Mouse (Mus musculus) heart, embryonic 12.5 days (tissue): ENCODE measurements around the gene Foxn4. TPM values are rescaled to one million over a fixed set of nuclear protein-coding genes. Genes with fewer than 3 reads are reported as not detected.

Source experiments
- ATAC-seq: fragments of 200-750 bp; cut with Nextera tagmentation; 2 replicates; pipeline ENCODE4 v1.8.0; 2017; ENCODE audit warnings: moderate TSS enrichment, moderate library complexity; ENCODE audit not compliant: insufficient number of reproducible peaks, low FRiP score
- H3K27ac ChIP-seq: fragments of 300-500 bp; sonication (generic); 2 replicates; pipeline ENCODE4 v1.5.1; 2016; ENCODE audit warnings: mild to moderate bottlenecking, moderate library complexity; ENCODE audit not compliant: poor library complexity, severe bottlenecking
- H3K27me3 ChIP-seq: fragments of 300-500 bp; sonication (generic); replicated peaks from 2 replicates; pipeline ENCODE4 v1.6.1; 2016; ENCODE audit warnings: mild to moderate bottlenecking, moderate library complexity
- H3K36me3 ChIP-seq: fragments of 300-500 bp; sonication (generic); 2 replicates; pipeline ENCODE4 v1.6.1; 2016; ENCODE audit warnings: mild to moderate bottlenecking, moderate library complexity
- H3K4me1 ChIP-seq: fragments of 300-500 bp; sonication (generic); replicated peaks from 2 replicates; pipeline ENCODE4 v1.6.1; 2016; ENCODE audit warnings: mild to moderate bottlenecking
- H3K4me2 ChIP-seq: fragments of 300-500 bp; sonication (generic); 2 replicates; pipeline ENCODE4 v1.6.1; 2016; ENCODE audit warnings: mild to moderate bottlenecking, moderate library complexity
- H3K4me3 ChIP-seq: fragments of 300-500 bp; sonication (generic); 2 replicates; pipeline ENCODE4 v1.5.1; 2016; ENCODE audit warnings: mild to moderate bottlenecking
- H3K9ac ChIP-seq: fragments of 300-500 bp; sonication (generic); 2 replicates; pipeline ENCODE4 v1.6.1; 2016; ENCODE audit warnings: mild to moderate bottlenecking, moderate library complexity
- H3K9me3 ChIP-seq: fragments of 300-500 bp; sonication (generic); replicated peaks from 2 replicates; pipeline ENCODE4 v1.6.1; 2016; ENCODE audit warnings: mild to moderate bottlenecking, moderate library complexity
- WGBS: fragments of 180-500 bp; shearing (Covaris S2); methylation state at CpG from one replicate; pipeline ENCODE4 v1.1.7; 2016; 5-methylcytosine and 5-hydroxymethylcytosine counted together
- polyA plus RNA-seq: library from polyadenylated mRNA; unstranded; fragments of >200 nt; fragmentation: Nextera tagmentation; extraction: Ambion mirVana; gene quantifications from 2 replicates; pipeline ENCODE4 v1.2.1, GENCODE M21; 2016

Gene Foxn4
- not detected in 2 replicates for polyA plus RNA-seq

DNA sequence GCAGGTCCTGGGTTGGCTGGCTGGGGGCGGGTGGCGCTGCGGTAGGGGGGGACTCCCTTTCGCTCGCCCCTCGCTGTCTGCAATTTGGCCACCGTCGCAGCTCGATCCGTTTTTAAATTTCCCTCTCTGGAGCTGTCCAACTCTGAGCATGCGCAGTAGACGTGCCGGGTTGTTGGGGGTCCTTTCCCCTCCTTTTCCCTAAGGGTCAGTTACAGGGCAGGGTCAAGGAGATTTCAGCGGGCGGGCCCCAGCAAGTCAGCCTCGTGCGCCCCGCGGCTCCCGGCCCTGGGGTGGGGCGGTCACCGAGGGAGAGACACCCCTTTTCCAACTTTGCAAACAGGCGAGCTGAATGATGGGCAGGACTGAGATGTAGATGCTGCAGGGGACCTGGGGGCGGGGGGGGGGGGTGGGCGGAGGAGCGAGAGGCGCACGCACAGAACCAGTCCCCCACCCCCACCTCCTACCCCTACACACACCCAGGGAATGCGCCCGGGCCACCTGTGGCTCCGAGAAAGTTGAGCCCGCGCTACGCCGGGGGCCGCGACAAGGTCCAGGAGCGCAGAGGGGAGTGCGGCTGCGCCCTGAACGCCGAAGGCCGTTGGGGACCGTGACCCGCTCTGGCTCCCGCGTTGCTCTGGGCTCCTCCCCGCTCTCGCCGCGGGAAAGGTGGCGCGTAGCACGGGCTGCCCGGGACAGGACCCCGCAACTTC lies at the start of gene Foxn4:
TSS of gene Foxn4 (minus strand) at position 115 of the 710 bp plus-strand sequence.
- WGBS = under 1% methylated on average over 51 of the region's 56 CpGs
- no peak for ATAC-seq
- peaks cover 97% of the 10 kb centered on the region for H3K27me3 ChIP-seq
- peak within 1 kb of the TSS; percentile 41 for H3K4me3 ChIP-seq
- H3K9ac ChIP-seq = 0 out of 2 replicates have a peak within 1 kb of the TSS, but pooled peaks have one; percentile 25
- H3K9me3 ChIP-seq = no peaks in the 10 kb centered on the region
- no peaks in the 10 kb centered on the region for H3K36me3 ChIP-seq
- peaks cover 12% of the 10 kb centered on the region for H3K4me1 ChIP-seq
- H3K27ac ChIP-seq = no peak within 1 kb of the TSS
- peak within 1 kb of the TSS; percentile 70 for H3K4me2 ChIP-seq

DNA sequence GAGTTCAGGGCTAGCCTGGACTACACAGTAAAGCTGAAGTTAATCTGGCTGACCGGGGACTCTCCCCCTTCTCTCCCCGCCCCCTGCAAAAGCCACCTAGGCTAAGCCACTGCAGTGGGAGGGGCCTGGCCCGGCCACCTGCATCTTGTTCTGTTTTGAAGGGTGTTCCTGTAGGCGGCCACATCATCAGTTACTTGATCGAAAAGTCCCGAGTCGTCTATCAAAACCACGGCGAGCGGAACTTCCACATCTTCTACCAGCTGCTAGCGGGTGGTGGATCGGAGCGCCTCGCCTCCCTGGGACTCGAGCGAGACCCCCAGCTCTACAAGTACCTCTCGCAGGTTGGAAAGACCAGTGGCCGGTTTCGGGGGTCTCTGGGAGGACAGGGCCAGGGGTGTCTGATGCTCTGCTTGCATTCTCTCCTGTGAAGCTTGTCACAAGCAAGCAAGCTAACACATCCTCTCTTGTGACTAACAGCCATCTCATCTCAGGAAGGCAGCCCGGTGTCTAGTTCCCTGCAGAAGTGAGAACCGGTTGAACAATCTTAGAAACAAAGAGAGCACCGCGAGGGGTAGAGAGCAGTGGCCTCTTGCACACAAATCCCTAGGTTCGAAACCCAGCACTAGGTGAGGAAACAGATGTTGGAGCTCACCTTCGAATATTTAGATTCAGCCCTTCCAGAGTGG lies 49.6 kb upstream of the Foxn4 start:
- Histone ChIP-seq H3K4me1 (peaks cover 5% of the 10 kb centered on the region; the same call in 1 of the 2 replicates), H3K9ac (no peak overlapping the region), H3K9me3 (no peaks in the 10 kb centered on the region), H3K27ac (no peak overlapping the region), H3K36me3 (no peaks in the 10 kb centered on the region), H3K4me3 (no peak overlapping the region), H3K4me2 (peak overlapping the region; percentile 46; the same call in 1 of the 2 replicates), H3K27me3 (peaks cover 28% of the 10 kb centered on the region)
- no peak for ATAC-seq
- WGBS = 52% methylated on average over 25 of the region's 25 CpGs

DNA sequence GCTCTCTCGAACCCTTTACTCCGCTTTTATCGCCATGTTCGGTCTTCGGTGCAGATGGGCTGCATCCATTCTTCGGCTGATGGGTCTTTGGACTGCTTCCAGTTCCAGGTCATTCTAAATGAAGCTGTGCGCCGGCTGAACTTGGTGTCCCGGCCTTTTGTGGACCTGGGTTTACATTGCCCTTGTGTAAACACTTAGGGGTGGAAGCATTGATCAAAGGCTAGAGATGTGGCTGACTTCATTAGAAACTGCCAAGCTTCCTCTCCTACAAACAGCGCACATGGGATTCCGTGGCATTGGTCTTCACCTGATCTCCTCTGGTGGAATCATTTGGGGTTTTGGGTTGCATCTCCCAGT lies 36.1 kb upstream of the Foxn4 start:
- Histone ChIP-seq H3K9me3 (no peaks in the 10 kb centered on the region), H3K4me1 (no peaks in the 10 kb centered on the region), H3K27me3 (peaks cover 8% of the 10 kb centered on the region), H3K4me3 (no peak overlapping the region), H3K27ac (no peak overlapping the region), H3K9ac (no peak overlapping the region), H3K4me2 (no peak overlapping the region), H3K36me3 (no peaks in the 10 kb centered on the region)
- WGBS = 61% methylated on average over 11 of the region's 11 CpGs
- no peak for ATAC-seq

- no peak overlapping the region for H3K4me3 ChIP-seq
- no peaks in the 10 kb centered on the region for H3K9me3 ChIP-seq
- no peaks in the 10 kb centered on the region for H3K36me3 ChIP-seq
- H3K27me3 ChIP-seq = peaks cover 11% of the 10 kb centered on the region
- no peak for ATAC-seq
- H3K27ac ChIP-seq = no peak overlapping the region
- no peaks in the 10 kb centered on the region for H3K4me1 ChIP-seq
- H3K9ac ChIP-seq = no peak overlapping the region
- WGBS = 55% methylated on average over 18 of the region's 18 CpGs
- peak overlapping the region; percentile 20; the same call in 1 of the 2 replicates for H3K4me2 ChIP-seq
Measured at GRCm38 (mm10) chr5:114308765-114309679, 35.4 kb upstream of the Foxn4 start.

GRCm38 (mm10) chr5:114306496-114306895 lies 32.9 kb upstream of the Foxn4 start:
- no peak overlapping the region for H3K4me3 ChIP-seq
- H3K9ac ChIP-seq = no peak overlapping the region
- 44% methylated on average over 5 of the region's 5 CpGs for WGBS
- no peaks in the 10 kb centered on the region for H3K9me3 ChIP-seq
- H3K4me1 ChIP-seq = no peaks in the 10 kb centered on the region
- H3K36me3 ChIP-seq = no peaks in the 10 kb centered on the region
- no peak for ATAC-seq
- no peak overlapping the region for H3K27ac ChIP-seq
- H3K27me3 ChIP-seq = peaks cover 22% of the 10 kb centered on the region
- no peak overlapping the region for H3K4me2 ChIP-seq

- no peak overlapping the region for H3K4me3 ChIP-seq
- peaks cover 23% of the 10 kb centered on the region for H3K27me3 ChIP-seq
- no peak overlapping the region for H3K27ac ChIP-seq
- H3K9ac ChIP-seq = no peak overlapping the region
- H3K9me3 ChIP-seq = no peaks in the 10 kb centered on the region
- H3K4me2 ChIP-seq = no peak overlapping the region
- WGBS = 65% methylated on average over 6 of the region's 6 CpGs
- no peaks in the 10 kb centered on the region for H3K36me3 ChIP-seq
- no peak for ATAC-seq
- H3K4me1 ChIP-seq = no peaks in the 10 kb centered on the region
Measured at GRCm38 (mm10) chr5:114303166-114303565, 29.6 kb upstream of the Foxn4 start.

DNA sequence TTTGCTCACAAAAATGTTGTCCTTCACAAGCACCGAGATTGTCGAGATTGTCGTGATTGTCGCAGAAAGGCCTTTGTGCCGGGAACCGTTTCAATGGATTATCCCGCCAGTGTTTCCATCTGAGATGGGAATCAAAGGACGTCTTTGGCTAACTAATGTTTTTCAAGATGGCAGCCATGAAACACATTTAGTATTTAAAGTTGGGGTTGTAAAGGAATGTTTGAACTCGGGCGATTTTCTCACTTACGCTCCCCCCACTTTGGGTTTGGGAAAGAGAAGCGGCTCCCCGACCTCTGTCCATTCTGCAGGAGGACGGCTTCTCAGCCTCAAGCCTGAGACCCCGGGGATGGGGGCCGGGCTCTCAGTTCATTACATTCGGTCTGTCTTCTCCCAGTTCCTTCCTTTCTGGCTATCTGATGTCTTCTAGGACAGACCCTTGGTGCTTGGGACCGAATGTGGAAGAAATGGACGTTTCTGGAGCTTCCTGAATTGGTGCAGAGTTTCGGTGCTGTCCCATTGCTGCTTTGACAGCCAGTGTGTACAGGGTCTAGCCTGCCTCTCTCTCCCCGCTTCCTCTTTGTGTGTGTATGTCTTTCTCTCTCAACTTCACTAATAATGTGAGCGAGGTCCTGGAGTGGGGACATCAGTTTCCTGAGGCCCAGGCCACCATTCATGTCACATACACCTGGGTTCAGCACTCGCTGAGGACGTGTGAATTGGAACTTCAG lies 26.4 kb upstream of the Foxn4 start:
- H3K27ac ChIP-seq = no peak overlapping the region
- no peak for ATAC-seq
- H3K9me3 ChIP-seq = no peaks in the 10 kb centered on the region
- 0 out of 2 replicates have a peak, but pooled peaks cover 8% of the 10 kb centered on the region for H3K4me1 ChIP-seq
- H3K4me2 ChIP-seq = no peak overlapping the region
- H3K36me3 ChIP-seq = no peaks in the 10 kb centered on the region
- H3K4me3 ChIP-seq = no peak overlapping the region
- H3K27me3 ChIP-seq = peaks cover 22% of the 10 kb centered on the region
- H3K9ac ChIP-seq = no peak overlapping the region
- 77% methylated on average over 24 of the region's 24 CpGs for WGBS

DNA sequence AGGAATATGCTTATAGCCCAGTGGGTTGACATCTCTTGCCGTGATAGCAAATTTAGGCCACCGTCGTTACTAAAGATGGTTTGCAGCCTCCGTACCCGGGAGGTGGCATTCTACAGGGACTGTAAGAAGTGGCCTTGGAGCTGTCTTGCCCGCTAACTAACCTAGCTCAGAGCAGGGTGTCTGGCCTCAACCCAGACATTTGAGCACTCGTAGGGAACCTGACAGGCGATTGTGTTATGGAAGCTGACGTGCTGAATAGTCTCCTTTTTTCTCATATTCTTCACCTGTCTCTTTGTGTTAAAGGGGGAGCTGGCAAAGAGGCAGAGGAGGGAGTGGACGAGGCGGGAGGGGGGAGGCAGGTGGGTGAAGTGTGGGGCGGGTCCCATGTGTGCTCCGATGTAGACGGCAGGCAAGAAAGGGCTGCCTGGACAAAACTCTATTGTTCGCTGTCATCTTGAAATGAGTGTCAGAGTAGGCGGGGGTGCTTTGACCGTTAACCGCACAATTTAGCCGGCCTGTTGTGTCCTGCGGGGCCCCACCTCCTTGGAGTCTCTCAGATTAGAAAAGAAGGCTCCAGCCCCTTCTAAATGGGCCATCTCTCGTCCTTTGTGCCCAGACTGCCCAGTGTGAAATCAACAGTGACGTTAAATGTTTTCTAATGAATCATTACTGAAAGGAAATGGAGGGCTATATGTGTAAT lies 25.7 kb upstream of the Foxn4 start:
- H3K36me3 ChIP-seq = no peaks in the 10 kb centered on the region
- H3K27ac ChIP-seq = no peak overlapping the region
- H3K4me3 ChIP-seq = no peak overlapping the region
- H3K4me1 ChIP-seq = 0 out of 2 replicates have a peak, but pooled peaks cover 8% of the 10 kb centered on the region
- WGBS = 68% methylated on average over 22 of the region's 22 CpGs
- H3K27me3 ChIP-seq = peaks cover 23% of the 10 kb centered on the region
- H3K9me3 ChIP-seq = no peaks in the 10 kb centered on the region
- ATAC-seq = no peak
- H3K9ac ChIP-seq = no peak overlapping the region
- H3K4me2 ChIP-seq = no peak overlapping the region

DNA sequence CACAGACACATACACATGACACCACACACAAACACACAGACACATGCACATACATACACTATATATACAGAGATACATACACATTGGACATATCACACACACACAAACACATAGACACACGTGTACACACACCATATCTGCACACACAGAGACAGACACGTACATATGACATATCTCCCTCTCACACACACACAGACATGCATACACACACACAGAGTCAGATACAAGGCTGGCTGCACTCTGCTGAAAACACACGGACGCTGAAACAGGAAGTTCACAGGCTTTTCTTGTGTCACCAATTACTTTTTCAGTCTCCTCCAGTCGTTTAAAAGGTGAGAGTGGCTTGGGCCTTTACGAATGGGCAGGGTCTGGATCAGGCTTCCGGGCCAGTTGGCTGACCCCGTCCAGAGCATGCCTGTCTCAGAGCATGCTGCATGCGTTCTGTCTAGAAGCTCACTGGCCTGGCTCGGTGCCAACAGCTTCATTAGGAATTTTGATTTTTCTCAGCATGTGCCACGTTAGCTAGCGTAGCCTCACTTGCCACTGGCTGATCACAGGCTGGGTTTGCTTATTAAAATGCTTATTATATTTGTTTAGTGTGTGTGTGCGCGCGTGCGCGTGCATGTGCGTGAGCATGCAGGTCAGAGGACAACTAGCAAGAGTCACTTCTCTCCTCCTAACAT lies 24.7 kb upstream of the Foxn4 start:
- WGBS = 68% methylated on average over 18 of the region's 18 CpGs
- H3K9me3 ChIP-seq = no peaks in the 10 kb centered on the region
- H3K27ac ChIP-seq = no peak overlapping the region
- no peak overlapping the region for H3K4me2 ChIP-seq
- H3K4me3 ChIP-seq = no peak overlapping the region
- no peak for ATAC-seq
- no peak overlapping the region for H3K9ac ChIP-seq
- peaks cover 13% of the 10 kb centered on the region for H3K27me3 ChIP-seq
- H3K36me3 ChIP-seq = no peaks in the 10 kb centered on the region
- H3K4me1 ChIP-seq = 0 out of 2 replicates have a peak, but pooled peaks cover 8% of the 10 kb centered on the region
